Mouse (Mus musculus) spleen, adult 18-20 months (tissue): ENCODE measurements around the gene Capns1.

Experiments
- DNase-seq, 2 experiments: peaks; one replicate each; pipeline ENCODE4 v3.0.0; 2022; ENCODE audit warnings: mixed read lengths in 2 of 2

Capns1 gene

GRCm38 (mm10) chr7:30169583-30170282 is 28.9 kb downstream of the Capns1 start, which contains the start of gene Zfp146:
Gene Zfp146 (minus strand): TSS chr7:30169750.
- DNase-seq: peak; percentile 76 to 86

DNA sequence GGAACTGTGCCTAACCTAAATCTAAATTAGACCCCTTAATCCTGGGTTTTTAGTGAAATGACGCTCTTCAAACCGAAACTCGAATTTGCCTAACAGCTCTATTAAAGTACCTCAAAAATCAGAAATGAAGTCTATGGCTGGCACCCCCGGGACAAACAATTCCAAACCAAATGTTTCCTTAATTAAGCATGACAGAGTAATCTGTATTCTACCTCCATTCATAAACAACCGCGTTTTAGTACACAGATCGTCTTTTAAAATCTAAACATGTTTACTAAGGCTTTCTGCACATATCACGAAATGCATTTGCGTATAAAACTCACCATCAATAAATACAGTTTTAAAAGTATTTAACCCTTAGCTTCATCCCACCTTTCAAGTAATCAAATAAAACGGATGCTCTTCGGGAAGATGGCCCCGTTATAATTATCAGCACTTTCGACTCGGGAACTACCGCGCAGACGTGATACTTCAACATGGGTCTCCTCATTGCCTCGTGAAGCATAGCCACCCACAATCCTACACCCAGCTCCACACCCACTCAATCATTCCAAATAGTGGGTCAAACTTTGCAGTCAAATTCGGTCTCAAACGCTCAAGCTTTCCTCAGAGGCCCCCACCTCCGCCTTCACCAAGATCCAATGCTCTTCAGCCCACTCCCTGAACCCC is 29.6 kb downstream of the Capns1 start:
- DNase-seq: no peak

- no peak for DNase-seq
Observed at GRCm38 (mm10) chr7:30164745-30165144, 33.9 kb downstream of the Capns1 start.

GRCm38 (mm10) chr7:30163113-30163512 is 35.5 kb downstream of the Capns1 start:
- no peak for DNase-seq

DNA sequence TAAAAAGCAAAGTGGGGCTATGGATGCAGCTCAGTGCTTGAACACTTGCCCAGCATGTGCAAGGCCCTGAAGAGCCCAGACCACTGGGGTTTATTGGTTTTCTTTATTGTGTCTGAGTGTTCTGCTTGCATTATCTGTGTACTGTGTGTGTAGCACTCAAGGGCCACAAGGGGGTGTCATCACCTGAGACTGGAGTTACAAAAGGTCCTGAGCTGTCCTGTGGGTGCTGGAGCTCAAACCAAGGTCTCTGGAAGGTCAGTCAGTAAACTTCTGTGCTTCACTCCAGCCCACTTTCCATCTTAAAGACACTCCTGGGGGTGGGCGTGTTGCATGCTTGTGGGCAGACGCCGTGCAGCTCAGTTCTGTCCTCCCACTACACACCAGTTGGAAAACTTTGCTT is 43.1 kb downstream of the Capns1 start:
- DNase-seq: no peak

GRCm38 (mm10) chr7:30154040-30154439 is 44.6 kb downstream of the Capns1 start:
- no peak for DNase-seq

GRCm38 (mm10) chr7:30147011-30147410 is 51.6 kb downstream of the Capns1 start:
- DNase-seq: no peak

DNA sequence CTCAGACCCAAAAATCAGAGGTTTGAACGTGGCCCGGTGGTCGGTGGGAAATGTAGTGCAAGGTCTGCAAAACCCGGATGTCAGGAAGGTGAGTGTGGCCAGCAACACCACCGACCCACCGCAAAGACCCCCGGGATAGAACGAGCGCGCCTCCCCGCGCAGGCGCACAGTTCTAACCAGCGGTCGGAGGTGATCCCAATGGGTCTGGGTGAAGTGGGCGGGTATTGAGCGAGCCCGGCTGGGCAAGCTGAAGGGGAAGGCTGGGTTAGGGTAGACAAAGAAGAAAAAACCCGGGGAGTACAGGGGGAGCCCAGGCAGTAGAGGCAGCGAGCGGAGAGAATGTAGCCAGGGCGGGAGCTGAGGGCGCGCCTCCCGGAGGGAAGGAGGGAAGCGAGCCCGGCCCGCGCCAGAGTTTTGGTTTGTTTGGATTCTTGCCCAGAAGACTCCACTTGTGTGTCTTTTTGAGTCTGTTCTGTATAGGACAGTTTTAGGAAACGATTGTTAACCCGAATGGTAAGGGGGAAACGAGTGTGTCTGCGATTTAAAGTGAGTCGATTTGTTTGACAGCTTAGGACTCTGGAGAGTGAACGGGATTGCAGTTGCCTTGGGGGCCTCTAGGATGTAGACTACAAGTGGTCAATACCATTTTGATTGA is 54.9 kb downstream of the Capns1 start:
- DNase-seq: peak; percentile 9

- no peak for DNase-seq
Observed at GRCm38 (mm10) chr7:30143170-30143554, 55.4 kb downstream of the Capns1 start.
